Mouse (Mus musculus) forebrain, embryonic 14.5 days (tissue): ENCODE measurements around the gene Mtmr1. TPM values are rescaled to one million over a fixed set of nuclear protein-coding genes. Genes with fewer than 3 reads are reported as not detected.
"Not testable (repeated sequence)": the region's sequence is repeated elsewhere in the genome, so short reads cannot be mapped to it uniquely, and the experiment has no call there.

Source experiments
- ATAC-seq: fragments of 200-750 bp; cut with Nextera tagmentation; 2 replicates; pipeline ENCODE4 v1.8.0; 2017; ENCODE audit warnings: mild to moderate bottlenecking, moderate library complexity
- DNase-seq: peaks from one replicate; pipeline ENCODE4 v3.0.0-alpha.2; 2015; ENCODE audit warnings: low spot score
- H3K27ac ChIP-seq: fragments of 300-500 bp; sonication (generic); 2 replicates; pipeline ENCODE4 v1.5.1; 2014; ENCODE audit warnings: low read depth, mild to moderate bottlenecking, control low read depth, low read length, moderate library complexity
- H3K27me3 ChIP-seq: fragments of 300-500 bp; sonication (generic); replicated peaks from 2 replicates; pipeline ENCODE4 v1.6.1; 2014; ENCODE audit warnings: low read length, control low read depth, mixed read lengths; ENCODE audit not compliant: control insufficient read depth, insufficient read depth
- H3K36me3 ChIP-seq: fragments of 300-500 bp; sonication (generic); 2 replicates; pipeline ENCODE4 v1.6.1; 2014; ENCODE audit warnings: low read length, control low read depth; ENCODE audit not compliant: control insufficient read depth, insufficient read depth
- H3K4me1 ChIP-seq: fragments of 300-500 bp; sonication (generic); 2 replicates; pipeline ENCODE4 v1.6.1; 2014; ENCODE audit warnings: antibody characterized with exemption, low read length, control low read depth; ENCODE audit not compliant: control insufficient read depth, insufficient read depth
- H3K4me2 ChIP-seq: fragments of 300-500 bp; sonication (generic); 2 replicates; pipeline ENCODE4 v1.6.1; 2014; ENCODE audit warnings: mild to moderate bottlenecking, control low read depth, low read length
- H3K4me3 ChIP-seq: fragments of 300-500 bp; sonication (generic); 2 replicates; pipeline ENCODE4 v1.5.1; 2014; ENCODE audit warnings: low read depth, low read length, control low read depth
- H3K9ac ChIP-seq: fragments of 300-500 bp; sonication (generic); 2 replicates; pipeline ENCODE4 v1.6.1; 2014; ENCODE audit warnings: mild to moderate bottlenecking, low read length, control low read depth, moderate library complexity
- H3K9me3 ChIP-seq: fragments of 300-500 bp; sonication (generic); replicated peaks from 2 replicates; pipeline ENCODE4 v1.6.1; 2016; ENCODE audit warnings: low read length, control low read depth, mixed read lengths; ENCODE audit not compliant: control insufficient read depth
- WGBS: fragments of 180-500 bp; shearing (Covaris S2); extraction: QIAGEN DNeasy Blood & Tissue Kit; methylation state at CpG from one replicate; pipeline ENCODE4 v1.1.7; 2014; 5-methylcytosine and 5-hydroxymethylcytosine counted together
- polyA plus RNA-seq: library from polyadenylated mRNA; unstranded; fragments of >200 nt; fragmentation: Nextera tagmentation; extraction: Ambion mirVana; gene quantifications from 2 replicates; pipeline ENCODE4 v1.2.1, GENCODE M21; 2014

Mtmr1 gene
- polyA plus RNA-seq, result 19.7 and 20.2 TPM in 2 replicates

DNA sequence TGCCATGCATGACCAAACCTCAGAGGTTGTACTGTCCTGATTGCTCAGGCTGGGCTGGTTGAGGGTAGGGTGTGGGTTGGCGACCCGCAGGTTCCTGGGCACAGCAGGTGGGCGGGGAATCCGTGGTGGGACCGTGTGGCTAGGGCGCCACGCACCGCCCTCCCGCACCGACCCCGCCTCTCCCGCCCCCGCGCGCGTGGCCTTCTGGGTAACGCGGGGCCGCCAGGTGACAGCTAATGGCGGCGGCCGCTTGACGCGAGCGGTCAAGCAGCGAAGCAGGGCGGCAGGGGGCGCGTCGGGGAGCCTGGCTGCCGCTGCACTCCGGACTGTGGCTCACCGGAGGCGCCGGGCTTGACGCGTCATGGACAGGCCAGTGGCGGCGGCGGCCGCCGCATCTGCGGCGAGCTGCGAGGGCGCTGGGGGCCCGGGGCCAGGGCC lies at the start of gene Mtmr1:
TSS of gene Mtmr1 (plus strand) at position 207 of the 438 bp plus-strand sequence.
- H3K9ac ChIP-seq, result peak within 1 kb of the TSS; percentile 73
- H3K27ac ChIP-seq, result peak within 1 kb of the TSS; percentile 66
- H3K4me1 ChIP-seq, result no peaks in the 10 kb centered on the region
- no peaks in the 10 kb centered on the region for H3K36me3 ChIP-seq
- H3K9me3 ChIP-seq, result no peaks in the 10 kb centered on the region
- no peaks in the 10 kb centered on the region for H3K27me3 ChIP-seq
- H3K4me3 ChIP-seq, result peak within 1 kb of the TSS; percentile 51
- peak within 1 kb of the TSS; percentile 52 for H3K4me2 ChIP-seq
- peak; percentile 70 for DNase-seq
- peak; percentile 90 for ATAC-seq
- WGBS, result 38% methylated on average over 46 of the region's 47 CpGs

DNA sequence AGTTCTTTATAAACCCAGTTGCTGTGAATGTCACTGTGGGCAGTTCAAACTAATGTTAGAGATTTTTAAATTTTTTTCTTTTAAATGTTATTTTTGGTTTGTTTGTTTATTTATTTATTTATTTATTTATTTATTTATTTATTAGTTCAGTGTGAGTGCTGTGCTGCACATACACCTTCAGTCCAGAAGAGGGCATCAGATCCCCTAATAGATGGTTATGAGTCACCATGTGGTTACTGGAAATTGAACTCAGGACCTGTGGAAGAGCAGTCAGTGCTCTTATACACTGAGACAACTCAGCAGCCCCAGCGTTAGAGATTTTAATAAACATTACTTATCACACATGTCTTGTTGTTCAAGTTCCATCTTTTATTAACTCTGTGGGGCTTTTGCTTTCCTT lies 12.5 kb upstream of the Mtmr1 start:
- WGBS, result 84% methylated on average over 1 of the region's 1 CpGs
- peak; percentile 1 for DNase-seq

DNA sequence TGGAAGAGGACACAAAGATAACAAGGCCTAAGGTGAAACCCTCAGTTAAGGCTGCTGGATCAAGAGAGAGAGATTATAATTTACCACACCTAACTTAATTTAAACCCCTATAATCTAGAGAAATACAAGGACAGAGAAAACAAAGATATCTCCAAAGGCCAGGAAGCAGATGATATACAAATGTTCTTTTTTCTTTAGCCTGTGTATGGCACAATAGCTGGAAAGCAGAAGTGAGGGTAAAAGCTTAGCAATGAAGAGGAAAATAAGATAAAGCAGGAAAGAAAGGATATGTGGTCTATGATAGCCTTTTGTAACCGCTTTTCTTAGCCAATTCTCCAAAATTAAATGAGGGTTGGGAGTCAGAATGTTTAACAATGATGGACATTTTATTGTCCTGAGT lies 9.2 kb upstream of the Mtmr1 start:
- Histone ChIP-seq H3K27ac (no peak overlapping the region), H3K36me3 (no peaks in the 10 kb centered on the region), H3K9me3 (no peaks in the 10 kb centered on the region), H3K4me2 (no peak overlapping the region), H3K27me3 (no peaks in the 10 kb centered on the region), H3K9ac (no peak overlapping the region), H3K4me3 (no peak overlapping the region), H3K4me1 (no peaks in the 10 kb centered on the region)
- DNase-seq (no peak), ATAC-seq (no peak)
- WGBS, result 59% methylated on average over 1 of the region's 1 CpGs

More for the DNA sequence above, 12.5 kb upstream of the Mtmr1 start:
- Histone ChIP-seq H3K9me3 (no peaks in the 10 kb centered on the region), H3K36me3 (no peaks in the 10 kb centered on the region), H3K9ac (no peak overlapping the region), H3K4me1 (no peaks in the 10 kb centered on the region), H3K27ac (no peak overlapping the region), H3K4me2 (no peak overlapping the region), H3K27me3 (no peaks in the 10 kb centered on the region), H3K4me3 (no peak overlapping the region)
- ATAC-seq, result no peak

DNA sequence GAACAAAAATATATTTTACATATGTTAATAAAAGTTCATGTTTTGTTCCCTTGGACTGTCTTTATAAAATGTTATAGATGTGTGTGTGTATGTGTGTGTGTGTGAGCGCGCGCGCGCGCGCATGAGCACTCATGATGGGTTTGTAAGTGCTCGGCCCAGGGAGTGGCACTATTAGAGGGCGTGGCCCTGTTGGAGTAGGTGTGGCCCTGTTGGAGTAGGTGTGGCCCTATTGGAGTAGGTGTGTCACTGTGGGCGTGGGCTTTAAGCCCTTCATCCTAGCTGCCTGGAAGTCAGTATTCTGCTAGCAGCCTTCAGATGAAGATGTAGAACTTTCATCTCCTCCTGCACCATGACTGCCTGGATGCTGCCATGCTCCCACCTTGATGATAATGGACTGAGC lies 2.8 kb upstream of the Mtmr1 start:
- DNase-seq, H3K4me1 ChIP-seq, H3K27ac ChIP-seq, H3K4me3 ChIP-seq, ATAC-seq, H3K9me3 ChIP-seq, H3K36me3 ChIP-seq, H3K27me3 ChIP-seq, H3K9ac ChIP-seq, H3K4me2 ChIP-seq: not testable (repeated sequence)
- 93% methylated on average over 10 of the region's 10 CpGs for WGBS

DNA sequence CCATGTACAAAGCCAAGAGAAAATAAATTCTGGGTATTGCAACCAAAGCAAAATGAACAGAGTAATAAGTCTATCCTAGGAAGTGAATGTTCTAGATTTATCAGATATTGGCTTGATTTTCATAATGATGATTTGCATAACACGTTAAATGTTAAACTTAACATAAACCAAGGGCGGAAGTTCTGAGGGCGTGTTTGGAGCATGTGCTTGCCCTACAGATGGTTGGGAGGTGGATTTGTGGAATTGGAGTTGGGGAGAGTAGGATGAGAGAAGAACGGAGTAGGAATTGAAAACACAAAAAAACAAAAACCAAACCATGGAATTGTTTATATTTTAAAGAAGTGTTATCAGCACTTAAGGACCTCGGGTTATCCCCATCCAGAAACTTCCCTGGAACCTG lies 498 bp upstream of the Mtmr1 start:
- no peaks in the 10 kb centered on the region for H3K27me3 ChIP-seq
- peak overlapping the region; percentile 52 for H3K4me2 ChIP-seq
- no peak overlapping the region for H3K27ac ChIP-seq
- peak overlapping the region; percentile 51 for H3K4me3 ChIP-seq
- ATAC-seq, result no peak
- 77% methylated on average over 5 of the region's 5 CpGs for WGBS
- DNase-seq, result no peak
- H3K9ac ChIP-seq, result no peak overlapping the region
- H3K9me3 ChIP-seq, result no peaks in the 10 kb centered on the region
- no peaks in the 10 kb centered on the region for H3K4me1 ChIP-seq
- H3K36me3 ChIP-seq, result no peaks in the 10 kb centered on the region

DNA sequence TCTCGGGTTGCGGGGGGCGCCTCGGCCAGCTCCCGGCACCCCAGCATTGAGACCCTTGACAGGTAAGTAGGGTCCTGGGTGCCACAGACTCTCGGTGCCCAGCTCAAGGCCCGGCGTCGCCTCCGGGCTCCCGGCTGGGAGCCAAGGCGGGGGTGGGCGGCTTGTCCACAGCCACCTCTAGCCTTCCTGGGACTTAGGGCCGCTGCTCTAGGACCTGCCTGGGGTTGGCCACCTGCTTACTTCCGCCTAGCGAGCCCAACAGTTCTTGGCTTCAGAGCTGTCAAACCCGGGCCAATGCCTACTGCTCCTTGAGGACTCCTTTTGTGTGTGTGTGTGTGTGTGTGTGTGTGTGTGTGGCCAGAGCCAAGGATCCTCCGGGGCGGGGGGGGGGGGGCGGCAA lies 451 bp downstream of the Mtmr1 start:
- Histone ChIP-seq H3K4me2 (peak overlapping the region; percentile 52), H3K27ac (peak overlapping the region; percentile 66), H3K36me3 (no peaks in the 10 kb centered on the region), H3K4me1 (no peaks in the 10 kb centered on the region), H3K27me3 (no peaks in the 10 kb centered on the region), H3K9me3 (no peaks in the 10 kb centered on the region), H3K4me3 (peak overlapping the region; percentile 51), H3K9ac (peak overlapping the region; percentile 73)
- WGBS, result 38% methylated on average over 19 of the region's 20 CpGs
- ATAC-seq (peak; percentile 70), DNase-seq (peak; percentile 19)

DNA sequence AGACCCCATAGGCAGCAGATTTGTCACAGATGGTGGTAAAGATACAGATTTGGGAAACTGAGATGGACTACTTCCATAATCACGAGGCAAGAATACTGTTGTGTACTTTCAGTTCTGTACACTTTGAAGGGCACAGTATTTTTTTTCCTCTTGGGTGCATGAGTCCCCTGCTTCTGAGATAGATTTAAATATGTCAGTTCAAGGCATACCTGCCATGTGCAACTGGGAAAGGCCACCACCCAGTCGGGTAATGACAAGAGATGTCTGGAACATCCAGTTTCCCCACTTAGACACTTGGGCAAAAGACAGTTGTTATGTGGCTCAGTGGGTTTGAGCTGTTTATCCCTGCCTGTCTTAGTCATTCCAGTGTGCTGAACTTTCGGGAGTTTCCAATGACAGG lies 950 bp downstream of the Mtmr1 start:
- Histone ChIP-seq H3K9me3 (no peaks in the 10 kb centered on the region), H3K27ac (no peak overlapping the region), H3K4me2 (peak overlapping the region; percentile 52), H3K36me3 (no peaks in the 10 kb centered on the region), H3K4me1 (no peaks in the 10 kb centered on the region), H3K27me3 (no peaks in the 10 kb centered on the region), H3K4me3 (peak overlapping the region; percentile 51), H3K9ac (peak overlapping the region; percentile 73)
- WGBS, result 59% methylated on average over 3 of the region's 3 CpGs
- DNase-seq (peak; percentile 19), ATAC-seq (peak; percentile 19; the same call in 1 of the 2 replicates)

DNA sequence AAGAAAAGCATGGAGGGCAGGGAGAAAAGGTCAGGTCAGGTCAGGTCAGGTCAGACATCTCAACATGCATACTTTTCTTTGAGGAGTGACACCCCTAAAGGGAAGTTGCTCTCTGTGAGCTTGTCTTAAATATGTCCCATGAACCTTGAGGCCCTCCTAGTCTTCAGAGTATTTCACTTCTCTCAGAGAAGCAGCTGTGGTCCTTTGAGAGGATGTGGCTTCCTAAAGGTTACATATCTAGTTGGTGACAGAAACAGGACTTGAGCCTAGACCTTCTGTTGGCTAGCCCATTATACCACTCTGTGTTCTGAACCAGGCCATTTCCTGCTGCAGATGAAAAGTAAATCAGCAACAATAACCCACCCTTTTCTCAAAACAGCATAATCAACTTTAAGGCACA lies 2.4 kb downstream of the Mtmr1 start:
- no peaks in the 10 kb centered on the region for H3K4me1 ChIP-seq
- H3K27ac ChIP-seq, result no peak overlapping the region
- DNase-seq (no peak), ATAC-seq (no peak)
- no peak overlapping the region for H3K4me3 ChIP-seq
- no peak overlapping the region for H3K4me2 ChIP-seq
- H3K9ac ChIP-seq, result no peak overlapping the region
- H3K9me3 ChIP-seq, result no peaks in the 10 kb centered on the region
- no peaks in the 10 kb centered on the region for H3K27me3 ChIP-seq
- no peaks in the 10 kb centered on the region for H3K36me3 ChIP-seq

DNA sequence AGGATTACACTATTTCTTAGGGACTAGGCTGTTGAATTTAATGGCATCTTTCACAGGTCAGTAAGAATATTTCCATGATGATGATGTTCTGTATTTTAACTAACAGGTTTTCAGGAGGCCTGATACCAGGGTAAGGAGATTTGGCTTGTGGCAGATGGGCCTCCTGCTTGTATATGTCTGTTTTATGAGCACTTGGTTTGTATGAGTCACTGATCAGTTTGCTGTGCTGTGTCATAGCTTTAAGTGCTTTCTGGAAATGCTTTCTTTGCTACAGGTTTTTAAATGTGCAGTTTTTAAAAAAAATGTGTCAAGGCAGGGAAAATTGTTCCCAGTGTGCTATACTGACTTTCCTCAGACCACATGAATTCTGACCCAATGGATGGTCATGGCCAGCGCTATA lies 12.2 kb downstream of the Mtmr1 start:
- Histone ChIP-seq H3K9ac (no peak overlapping the region), H3K9me3 (no peaks in the 10 kb centered on the region), H3K4me1 (no peaks in the 10 kb centered on the region), H3K4me2 (no peak overlapping the region), H3K4me3 (no peak overlapping the region), H3K36me3 (no peaks in the 10 kb centered on the region), H3K27ac (no peak overlapping the region), H3K27me3 (no peaks in the 10 kb centered on the region)
- ATAC-seq (no peak), DNase-seq (no peak)
- WGBS, result 88% methylated on average over 1 of the region's 1 CpGs
